Comparison of ENCODE assay signal across 9 mouse cellular contexts in genomic region chr10:69351842-69352211, GRCm38 (mm10). TPM values are rescaled to one million over a fixed set of nuclear protein-coding genes. Genes with fewer than 3 reads are reported as not detected.
A peak's percentile ranks its signal among the peaks of the same experiment; 100 is the strongest.
DNase-seq lines count a peak whose midpoint lies in the region; ATAC-seq and TF ChIP-seq lines count a peak whose summit lies in the region.
"Had no signal": no experiment of that assay in that cellular context is flagged by ENCODE, and none has a peak within 500 bp of the region (broad histone marks: within the 10 kb centered on the region; RNA-seq: fewer than 3 reads in every experiment).

No protein-coding gene starts in this region.

- H3K27ac ChIP-seq in heart, embryonic 13.5 days (replicated peaks): peak overlapping the region; percentile 94
- no peak overlapping the region for H3K27ac ChIP-seq in ES-Bruce4 (ENCODE audit: insufficient read depth, low read length)
- peak overlapping the region; percentile 61; the same call in 1 of the 2 replicates for H3K27ac ChIP-seq in forebrain, embryonic 13.5 days
- peak overlapping the region; percentile 90; the same call in 1 of the 2 replicates for H3K27ac ChIP-seq in liver, embryonic 15.5 days (replicated peaks)

- ATAC-seq in heart, embryonic 13.5 days (ENCODE audit: extremely low read depth, insufficient number of reproducible peaks, low FRiP score, low TSS enrichment): no peak
- no peak for ATAC-seq in forebrain, embryonic 13.5 days
- ATAC-seq in liver, embryonic 15.5 days (ENCODE audit: insufficient read depth): no peak

- H3K9ac ChIP-seq in heart, embryonic 13.5 days: peak overlapping the region; percentile 95
- peak overlapping the region; percentile 94 for H3K9ac ChIP-seq in ES-Bruce4 (ENCODE audit: low read depth, poor library complexity, severe bottlenecking)
- H3K9ac ChIP-seq in forebrain, embryonic 13.5 days: peak overlapping the region; percentile 81
- peak overlapping the region; percentile 92 for H3K9ac ChIP-seq in liver, embryonic 15.5 days

- peak overlapping the region; percentile 76 for H3K4me2 ChIP-seq in heart, embryonic 13.5 days
- H3K4me2 ChIP-seq in forebrain, embryonic 13.5 days: peak overlapping the region; percentile 80
- H3K4me2 ChIP-seq in liver, embryonic 15.5 days: peak overlapping the region; percentile 87

- no peaks in the 10 kb centered on the region for H3K9me3 ChIP-seq in heart, embryonic 13.5 days
- H3K9me3 ChIP-seq in ES-Bruce4 (replicated peaks; ENCODE audit: control insufficient read depth, insufficient read depth, low read length, poor library complexity, severe bottlenecking): no peaks in the 10 kb centered on the region
- H3K9me3 ChIP-seq in forebrain, embryonic 13.5 days (replicated peaks): no peaks in the 10 kb centered on the region
- no peaks in the 10 kb centered on the region for H3K9me3 ChIP-seq in liver, embryonic 15.5 days (replicated peaks)

- H3K4me1 ChIP-seq in heart, embryonic 13.5 days: peaks cover 47% of the 10 kb centered on the region
- peaks cover 8% of the 10 kb centered on the region for H3K4me1 ChIP-seq in ES-Bruce4 (ENCODE audit: control insufficient read depth, insufficient read depth, low read length)
- peaks cover 41% of the 10 kb centered on the region for H3K4me1 ChIP-seq in forebrain, embryonic 13.5 days
- H3K4me1 ChIP-seq in liver, embryonic 15.5 days (replicated peaks): peaks cover 46% of the 10 kb centered on the region

- peaks cover 38% of the 10 kb centered on the region for H3K36me3 ChIP-seq in heart, embryonic 13.5 days
- peaks cover 42% of the 10 kb centered on the region for H3K36me3 ChIP-seq in ES-Bruce4 (ENCODE audit: control insufficient read depth, insufficient read depth, low read length, poor library complexity, severe bottlenecking)
- peaks cover 36% of the 10 kb centered on the region for H3K36me3 ChIP-seq in forebrain, embryonic 13.5 days (ENCODE audit: poor library complexity, severe bottlenecking)
- H3K36me3 ChIP-seq in liver, embryonic 15.5 days (replicated peaks): peaks cover 44% of the 10 kb centered on the region

- no peak for TF ChIP-seq EP300 in ES-Bruce4 (IDR thresholded peaks at IDR 0.05; ENCODE audit: insufficient read depth, low read depth, low read length)

- TF ChIP-seq POLR2A in ES-Bruce4 (IDR thresholded peaks at IDR 0.05; ENCODE audit: insufficient read depth, low read length): no peak

- no peaks in the 10 kb centered on the region for H3K27me3 ChIP-seq in heart, embryonic 13.5 days (replicated peaks)
- H3K27me3 ChIP-seq in ES-Bruce4 (ENCODE audit: control insufficient read depth, insufficient read depth, low read length, poor library complexity, severe bottlenecking): no peaks in the 10 kb centered on the region
- no peaks in the 10 kb centered on the region for H3K27me3 ChIP-seq in forebrain, embryonic 13.5 days
- no peaks in the 10 kb centered on the region for H3K27me3 ChIP-seq in liver, embryonic 15.5 days
- H3K27me3 ChIP-seq: Patski had no signal

- TF ChIP-seq CTCF in ES-Bruce4 (IDR thresholded peaks at IDR 0.05; ENCODE audit: low read depth, low read length): no peak

- DNase-seq in heart, postnatal 4 days: no peak
- no peak for DNase-seq in urinary bladder, postnatal 10 days (ENCODE audit: low spot score)
- no peak for DNase-seq in cerebellum, postnatal 25 days
- no peak for DNase-seq in adrenal gland, adult 18-20 months (ENCODE audit: low spot score in 2 of 2)

- H3K4me3 ChIP-seq in heart, embryonic 13.5 days: peak overlapping the region; percentile 92
- H3K4me3 ChIP-seq in ES-Bruce4 (ENCODE audit: low read depth, low read length): peak overlapping the region; percentile 90
- H3K4me3 ChIP-seq in forebrain, embryonic 13.5 days: peak overlapping the region; percentile 76
- H3K4me3 ChIP-seq in liver, embryonic 15.5 days (replicated peaks): peak overlapping the region; percentile 96

- WGBS in heart, embryonic 13.5 days: under 1% methylated on average over 11 of the region's 11 CpGs
- WGBS in forebrain, embryonic 13.5 days: under 1% methylated on average over 11 of the region's 11 CpGs
- WGBS in liver, embryonic 15.5 days (ENCODE audit: insufficient replicate concordance): under 1% methylated on average over 11 of the region's 11 CpGs

RNA-seq across cellular contexts. Expression of gene Cdk1, which starts 0.9 kb away (rescaled TPM):
- polyA plus RNA-seq in heart, embryonic 13.5 days (2015; fragmentation: Nextera tagmentation; extraction: Ambion mirVana): 344 and 384 TPM in 2 replicates
- total RNA-seq in heart, postnatal 4 days (2021): 100 to 1,000 TPM; 130 to 136 TPM
- 402 and 415 TPM in 2 replicates for polyA plus RNA-seq in ES-Bruce4 (2011; ENCODE audit: insufficient read depth, insufficient read length, low read depth, missing spikeins)
- 365 and 378 TPM in 2 replicates for polyA plus RNA-seq in forebrain, embryonic 13.5 days (2015; fragmentation: Nextera tagmentation; extraction: Ambion mirVana)
- polyA plus RNA-seq in liver, embryonic 15.5 days (2015; fragmentation: Nextera tagmentation; extraction: Ambion mirVana): 292 and 305 TPM in 2 replicates
- total RNA-seq in adrenal gland, adult 18-20 months (2021): 1 to 10 TPM; 3.0 to 4.3 TPM

RNA-seq across cellular contexts. Expression of gene Ank3, which starts 46.7 kb away (rescaled TPM):
- polyA plus RNA-seq in heart, embryonic 13.5 days (2015; fragmentation: Nextera tagmentation; extraction: Ambion mirVana): 30.8 and 31.1 TPM in 2 replicates
- total RNA-seq in heart, postnatal 4 days (2021): 10 to 100 TPM; 84.2 to 92.8 TPM
- 52.3 and 61.0 TPM in 2 replicates for polyA plus RNA-seq in ES-Bruce4 (2011; ENCODE audit: insufficient read depth, insufficient read length, low read depth, missing spikeins)
- polyA plus RNA-seq in forebrain, embryonic 13.5 days (2015; fragmentation: Nextera tagmentation; extraction: Ambion mirVana): 63.5 and 70.9 TPM in 2 replicates
- 8.3 and 10.2 TPM in 2 replicates for polyA plus RNA-seq in liver, embryonic 15.5 days (2015; fragmentation: Nextera tagmentation; extraction: Ambion mirVana)
- total RNA-seq in adrenal gland, adult 18-20 months (2021): 10 to 100 TPM; 10.1 to 11.7 TPM
